Mouse (Mus musculus) ES-Bruce4 (cell line): ENCODE measurements at regions not wholly inside any gene's neighbourhood (a gene's known extent, or its start where the extent isn't known, plus 50 kb on each side); places are given as distances from the start of the nearest gene placed in this dataset.

Source experiments
- CTCF ChIP-seq: IDR thresholded peaks from one replicate; pipeline ENCODE4 v1.8.1; 2011; ENCODE audit warnings: low read depth, low read length
- POLR2A ChIP-seq: IDR thresholded peaks from one replicate; pipeline ENCODE4 v1.8.1; 2011; ENCODE audit warnings: low read length; ENCODE audit not compliant: insufficient read depth

- TF ChIP-seq CTCF (no peak), POLR2A (no peak)
These were observed 432.9 kb upstream of the Ube2e3 start for GRCm38 (mm10) chr2:78435071-78435470.
